In the genomic region with DNA sequence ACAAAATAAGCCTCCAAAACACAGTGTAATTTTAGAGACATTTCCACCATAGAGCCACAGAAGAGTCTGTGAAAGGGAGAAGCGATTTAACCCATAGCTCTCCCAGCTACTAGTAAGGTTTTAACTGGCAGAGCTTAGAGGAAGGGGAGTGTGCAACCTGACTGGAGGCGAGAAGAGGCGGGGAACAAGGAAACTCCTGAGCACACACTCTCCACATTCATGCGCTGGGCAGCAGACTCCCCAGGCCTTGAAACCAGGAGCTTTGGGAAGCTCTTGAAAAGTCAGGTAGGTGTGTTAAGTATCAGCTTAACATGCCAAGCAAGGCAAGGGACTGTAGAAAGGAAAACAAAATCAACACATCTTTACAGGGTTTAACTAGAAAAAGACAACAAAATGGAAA, we compare ENCODE assay signal across 26 mouse cellular contexts.
DNase-seq lines count a peak whose midpoint lies in the region; ATAC-seq and TF ChIP-seq lines count a peak whose summit lies in the region.
"Had no signal": no experiment of that assay in that cellular context is flagged by ENCODE, and none has a peak within 500 bp of the region (broad histone marks: within the 10 kb centered on the region; RNA-seq: fewer than 3 reads in every experiment).

No protein-coding gene starts in this region.

- peak; percentile 3 for DNase-seq in intestine, embryonic 14.5 days (ENCODE audit: low spot score)
- DNase-seq in lung, postnatal 10 days, result no peak
- peak; percentile 47 for DNase-seq in lung, postnatal 36 days
- DNase-seq in stomach, postnatal 0 days (ENCODE audit: low spot score), result no peak
- DNase-seq: adrenal gland, postnatal 10 days; adrenal gland, postnatal 36 days; B cell, adult 2 months; cerebellum, adult 18-20 months; cerebellum, adult 9-10 months; cerebellum, postnatal 14 days; forebrain, postnatal 0 days; gastrocnemius, adult 2 months; gastrocnemius, postnatal 14 days; heart, adult 18-20 months; heart, postnatal 14 days; heart, postnatal 4 days had no signal

- TF ChIP-seq CTCF in intestine, postnatal 0 days (IDR thresholded peaks at IDR 0.05; ENCODE audit: low read depth), result no peak
- no peak for TF ChIP-seq CTCF in stomach, postnatal 0 days (IDR thresholded peaks at IDR 0.05; ENCODE audit: low read depth)

- H3K4me1 ChIP-seq in intestine, embryonic 14.5 days (replicated peaks; ENCODE audit: control insufficient read depth, insufficient read depth, low read length), result 0 out of 2 replicates have a peak, but pooled peaks cover 2% of the 10 kb centered on the region
- no peaks in the 10 kb centered on the region for H3K4me1 ChIP-seq in intestine, postnatal 0 days (replicated peaks; ENCODE audit: control insufficient read depth, insufficient read depth, low read length)
- H3K4me1 ChIP-seq in lung, embryonic 16.5 days (replicated peaks; ENCODE audit: control insufficient read depth, insufficient read depth, low read length), result no peaks in the 10 kb centered on the region
- H3K4me1 ChIP-seq in stomach, postnatal 0 days (replicated peaks; ENCODE audit: control insufficient read depth, insufficient read depth), result no peaks in the 10 kb centered on the region
- H3K4me1 ChIP-seq: heart, embryonic 13.5 days had no signal

- H3K9ac ChIP-seq in intestine, embryonic 14.5 days (ENCODE audit: low read length), result no peak overlapping the region
- no peak overlapping the region for H3K9ac ChIP-seq in intestine, postnatal 0 days (ENCODE audit: low read depth, low read length)
- H3K9ac ChIP-seq in lung, embryonic 16.5 days (ENCODE audit: low read length), result no peak overlapping the region
- H3K9ac ChIP-seq in stomach, postnatal 0 days (ENCODE audit: low read length), result no peak overlapping the region
- H3K9ac ChIP-seq: forebrain, postnatal 0 days; heart, embryonic 13.5 days; hindbrain, embryonic 14.5 days had no signal

- ATAC-seq in intestine, embryonic 14.5 days (replicated peaks; ENCODE audit: low FRiP score, low TSS enrichment, low read depth), result no peak
- ATAC-seq in intestine, postnatal 0 days, result no peak
- peak; percentile 68 for ATAC-seq in lung, embryonic 16.5 days (ENCODE audit: low read depth)
- ATAC-seq in stomach, postnatal 0 days (ENCODE audit: low FRiP score, low TSS enrichment), result no peak
- ATAC-seq: forebrain, embryonic 14.5 days; forebrain, postnatal 0 days; hindbrain, postnatal 0 days; Patski had no signal

- H3K4me2 ChIP-seq in intestine, embryonic 14.5 days (ENCODE audit: low read length), result no peak overlapping the region
- no peak overlapping the region for H3K4me2 ChIP-seq in intestine, postnatal 0 days (replicated peaks; ENCODE audit: low read depth)
- H3K4me2 ChIP-seq in lung, embryonic 16.5 days (ENCODE audit: low read depth, low read length), result no peak overlapping the region
- H3K4me2 ChIP-seq in stomach, postnatal 0 days (replicated peaks; ENCODE audit: low read depth), result no peak overlapping the region
- H3K4me2 ChIP-seq: heart, embryonic 13.5 days; hindbrain, embryonic 14.5 days had no signal

- TF ChIP-seq EP300 in stomach, postnatal 0 days (optimal IDR thresholded peaks at IDR 0.05), result no peak

- no peaks in the 10 kb centered on the region for H3K9me3 ChIP-seq in intestine, embryonic 14.5 days (ENCODE audit: control insufficient read depth, low read length)
- no peaks in the 10 kb centered on the region for H3K9me3 ChIP-seq in intestine, postnatal 0 days (ENCODE audit: control insufficient read depth)
- H3K9me3 ChIP-seq in lung, embryonic 16.5 days (ENCODE audit: control insufficient read depth, low read length), result no peaks in the 10 kb centered on the region; the same call in 1 of the 2 replicates
- H3K9me3 ChIP-seq in stomach, postnatal 0 days (ENCODE audit: control insufficient read depth, low read length), result no peaks in the 10 kb centered on the region
- H3K9me3 ChIP-seq: forebrain, embryonic 10.5 days; G1E; heart, embryonic 13.5 days had no signal

- H3K4me3 ChIP-seq in intestine, embryonic 14.5 days (ENCODE audit: low read depth, low read length), result no peak overlapping the region
- H3K4me3 ChIP-seq in intestine, postnatal 0 days (ENCODE audit: low read depth, low read length), result no peak overlapping the region
- H3K4me3 ChIP-seq in lung, embryonic 16.5 days (ENCODE audit: low read length), result no peak overlapping the region
- H3K4me3 ChIP-seq in stomach, postnatal 0 days (ENCODE audit: low read depth, low read length), result no peak overlapping the region
- H3K4me3 ChIP-seq: forebrain, embryonic 10.5 days; gastrocnemius, adult 2 months; heart, embryonic 13.5 days had no signal

- no peaks in the 10 kb centered on the region for H3K36me3 ChIP-seq in intestine, embryonic 14.5 days (ENCODE audit: control insufficient read depth, insufficient read depth, low read length)
- no peaks in the 10 kb centered on the region for H3K36me3 ChIP-seq in intestine, postnatal 0 days (ENCODE audit: control insufficient read depth, insufficient read depth)
- H3K36me3 ChIP-seq in lung, embryonic 16.5 days (ENCODE audit: control insufficient read depth, insufficient read depth, low read length), result no peaks in the 10 kb centered on the region
- H3K36me3 ChIP-seq in stomach, postnatal 0 days (ENCODE audit: control insufficient read depth, insufficient read depth, low read length), result no peaks in the 10 kb centered on the region
- H3K36me3 ChIP-seq: forebrain, embryonic 10.5 days; heart, embryonic 13.5 days had no signal

- no peaks in the 10 kb centered on the region for H3K27me3 ChIP-seq in intestine, embryonic 14.5 days (replicated peaks; ENCODE audit: control insufficient read depth, insufficient read depth, low read length)
- H3K27me3 ChIP-seq in intestine, postnatal 0 days (replicated peaks; ENCODE audit: control insufficient read depth, insufficient read depth, low read length), result no peaks in the 10 kb centered on the region
- no peaks in the 10 kb centered on the region for H3K27me3 ChIP-seq in lung, embryonic 16.5 days (ENCODE audit: control insufficient read depth, insufficient read depth, low read depth, low read length)
- no peaks in the 10 kb centered on the region for H3K27me3 ChIP-seq in stomach, postnatal 0 days (ENCODE audit: control insufficient read depth, insufficient read depth, low read length)
- H3K27me3 ChIP-seq: CH12.LX; heart, embryonic 13.5 days; Patski had no signal

- 61% methylated on average over 4 of the region's 4 CpGs for WGBS in intestine, embryonic 14.5 days
- WGBS in intestine, postnatal 0 days, result 63% methylated on average over 4 of the region's 4 CpGs
- WGBS in lung, embryonic 16.5 days, result 44% methylated on average over 4 of the region's 4 CpGs
- WGBS in stomach, postnatal 0 days, result 72% methylated on average over 4 of the region's 4 CpGs

- H3K27ac ChIP-seq in intestine, embryonic 14.5 days (ENCODE audit: low read depth), result no peak overlapping the region
- H3K27ac ChIP-seq in intestine, postnatal 0 days (ENCODE audit: low read depth, low read length), result no peak overlapping the region
- H3K27ac ChIP-seq in lung, embryonic 16.5 days (ENCODE audit: low read length), result no peak overlapping the region
- no peak overlapping the region for H3K27ac ChIP-seq in stomach, postnatal 0 days (replicated peaks)
- H3K27ac ChIP-seq: forebrain, embryonic 10.5 days; gastrocnemius, adult 2 months; heart, embryonic 13.5 days; hindbrain, embryonic 14.5 days; hindbrain, postnatal 0 days had no signal

Comparison
In these comparisons a context has a peak if more than half of its experiments do, and no peak if none do; other contexts are left out.
1. DNase-seq: peak in intestine, embryonic 14.5 days (single experiment) and lung, postnatal 36 days (single experiment); none in lung, postnatal 10 days (single experiment) and stomach, postnatal 0 days (single experiment).